8 mouse cellular contexts compared by ENCODE assay signal in genomic region chr8:121241761-121242552, GRCm38 (mm10).
DNase-seq lines count a peak whose midpoint lies in the region; ATAC-seq and TF ChIP-seq lines count a peak whose summit lies in the region.

No protein-coding gene starts in this region.

- no peaks in the 10 kb centered on the region for H3K36me3 ChIP-seq in neural tube, embryonic 13.5 days

- peak overlapping the region; percentile 30 for H3K27ac ChIP-seq in embryonic fibroblast, embryonic 13.5 days (ENCODE audit: insufficient read depth, low read length)
- H3K27ac ChIP-seq in neural tube, embryonic 13.5 days (replicated peaks) = peak overlapping the region; percentile 33
- H3K27ac ChIP-seq in left cerebral cortex, adult 2 months = no peak overlapping the region

- H3K4me2 ChIP-seq in neural tube, embryonic 13.5 days = peak overlapping the region; percentile 18; the same call in 1 of the 2 replicates

- H3K4me3 ChIP-seq in embryonic fibroblast, embryonic 13.5 days (ENCODE audit: insufficient read depth, low read length) = no peak overlapping the region
- no peak overlapping the region for H3K4me3 ChIP-seq in neural tube, embryonic 13.5 days
- no peak overlapping the region for H3K4me3 ChIP-seq in left cerebral cortex, adult 2 months

- peak; percentile 93 to 96 for DNase-seq in adrenal gland, adult (ENCODE audit: inconsistent age in 2 of 2, low spot score in 1 of 2)
- DNase-seq in adrenal gland, postnatal 4 days (ENCODE audit: low spot score in 2 of 2) = no peak
- DNase-seq in heart, postnatal 36 days = peak; percentile 37 to 45
- DNase-seq in kidney, postnatal 4 days = peak; percentile 78 to 82
- no peak for DNase-seq in left cerebral cortex, adult 2 months (ENCODE audit: extremely low spot score in 1 of 2, low spot score in 2 of 2)

- no peaks in the 10 kb centered on the region; the same call in 1 of the 2 replicates for H3K27me3 ChIP-seq in neural tube, embryonic 13.5 days

- no peak for TF ChIP-seq POLR2A in embryonic fibroblast, embryonic 13.5 days (IDR thresholded peaks at IDR 0.05; ENCODE audit: low read depth, low read length)

- peak; percentile 76 for ATAC-seq in neural tube, embryonic 13.5 days (ENCODE audit: low read depth)
- no peak for ATAC-seq in megakaryocyte, adult 5-6 weeks (ENCODE audit: poor library complexity, severe bottlenecking)

- intact Hi-C loops in heart, postnatal 36 days (cut with DNase I) = no loop called here
- intact Hi-C loops in left cerebral cortex, adult 2 months (cut with DNase I) = loop anchor here (5.0 kb wide), 1 partner anchor 135 kb away; no protein-coding TSS in a partner anchor

- H3K9ac ChIP-seq in neural tube, embryonic 13.5 days = peak overlapping the region; percentile 34; the same call in 1 of the 2 replicates

- no peaks in the 10 kb centered on the region for H3K9me3 ChIP-seq in neural tube, embryonic 13.5 days

- H3K4me1 ChIP-seq in embryonic fibroblast, embryonic 13.5 days (ENCODE audit: control insufficient read depth, insufficient read depth, low read length) = peaks cover 24% of the 10 kb centered on the region
- H3K4me1 ChIP-seq in neural tube, embryonic 13.5 days (replicated peaks) = peaks cover 39% of the 10 kb centered on the region

- no peak for TF ChIP-seq CTCF in embryonic fibroblast, embryonic 13.5 days (IDR thresholded peaks at IDR 0.05; ENCODE audit: borderline replicate concordance, insufficient read depth, low read length)
- no peak for TF ChIP-seq CTCF in left cerebral cortex, adult 2 months (IDR thresholded peaks at IDR 0.05)

- 7% methylated on average over 14 of the region's 14 CpGs for WGBS in neural tube, embryonic 13.5 days

Comparison
In these comparisons a context has a peak if more than half of its experiments do, and no peak if none do; other contexts are left out.
1. DNase-seq: peak in adrenal gland, adult (2 of 2), heart, postnatal 36 days (2 of 2) and kidney, postnatal 4 days (2 of 2); none in adrenal gland, postnatal 4 days (0 of 2) and left cerebral cortex, adult 2 months (0 of 2).